Comparison of ENCODE assay signal across 8 mouse cellular contexts in genomic region chr9:45048511-45048910, GRCm38 (mm10). TPM values are rescaled to one million over a fixed set of nuclear protein-coding genes. Genes with fewer than 3 reads are reported as not detected.
DNase-seq lines count a peak whose midpoint lies in the region; ATAC-seq and TF ChIP-seq lines count a peak whose summit lies in the region.
"Had no signal": no experiment of that assay in that cellular context is flagged by ENCODE, and none has a peak within 500 bp of the region (broad histone marks: within the 10 kb centered on the region; RNA-seq: fewer than 3 reads in every experiment).

No protein-coding gene starts in this region.

- DNase-seq in layer of hippocampus, adult 2 months (ENCODE audit: low spot score in 2 of 2): peak; percentile 25 to 27
- DNase-seq in layer of hippocampus, adult 9-11 months: no peak
- peak; percentile 54 for DNase-seq in 416B (ENCODE audit: low read depth)
- DNase-seq in cerebellum, postnatal 14 days: peak; percentile 37 to 49
- no peak for DNase-seq in urinary bladder, adult 2 months (ENCODE audit: low spot score)
- DNase-seq: liver, embryonic 13.5 days had no signal

- ATAC-seq in CD4-positive, CD25-positive, alpha-beta regulatory T cell, adult 4 months: peak; percentile 75
- peak; percentile 70; the same call in 1 of the 2 replicates for ATAC-seq in monocyte, adult 5-6 weeks (replicated peaks; ENCODE audit: insufficient number of reproducible peaks, low FRiP score, low TSS enrichment, poor library complexity, severe bottlenecking)

- no peak overlapping the region for H3K27ac ChIP-seq in layer of hippocampus, adult 2 months
- H3K27ac ChIP-seq: liver, embryonic 13.5 days had no signal

- TF ChIP-seq CTCF in layer of hippocampus, adult 2 months (conservative IDR thresholded peaks at IDR 0.05): peak; percentile 93

- H3K4me3 ChIP-seq in layer of hippocampus, adult 2 months: no peak overlapping the region
- H3K4me3 ChIP-seq: liver, embryonic 13.5 days had no signal

RNA-seq across cellular contexts. Expression of gene Mpzl3, which starts 6.5 kb away (rescaled TPM):
- 1 to 10 TPM; 4.2 to 4.7 TPM for total RNA-seq in layer of hippocampus, adult 2 months (2021)
- 10 to 100 TPM in 1 of 2 experiments, 1 to 10 TPM in 1; 7.5 to 10.8 TPM for polyA plus RNA-seq in CD4-positive, CD25-positive, alpha-beta regulatory T cell, adult 4 months (2017; shearing (Covaris generic))
- 5.0 to 6.5 TPM (median 5.9 TPM) in 3 replicates for total RNA-seq in monocyte, adult 5-6 weeks (2017)
- 11.0 and 11.4 TPM in 2 replicates for polyA plus RNA-seq in urinary bladder, adult 2 months (2012; rRNA removed)

RNA-seq across cellular contexts. Expression of gene Mpzl2, which starts 8.9 kb away (rescaled TPM):
- total RNA-seq in layer of hippocampus, adult 2 months (2021): under 1 TPM; 0.54 to 0.90 TPM
- polyA plus RNA-seq in CD4-positive, CD25-positive, alpha-beta regulatory T cell, adult 4 months (2017; shearing (Covaris generic)): under 1 TPM; 0.16 to 0.24 TPM
- total RNA-seq in monocyte, adult 5-6 weeks (2017): not detected in 3 replicates
- 53.5 and 62.3 TPM in 2 replicates for polyA plus RNA-seq in urinary bladder, adult 2 months (2012; rRNA removed)

RNA-seq across cellular contexts. Expression of gene Jaml, which starts 30.5 kb away (rescaled TPM):
- total RNA-seq in layer of hippocampus, adult 2 months (2021): 1 to 10 TPM in 1 of 2 experiments, not detected in 1; 1.3 TPM
- 1 to 10 TPM; 3.8 to 5.3 TPM for polyA plus RNA-seq in CD4-positive, CD25-positive, alpha-beta regulatory T cell, adult 4 months (2017; shearing (Covaris generic))
- 3.2 to 7.0 TPM (median 5.8 TPM) in 3 replicates for total RNA-seq in monocyte, adult 5-6 weeks (2017)
- polyA plus RNA-seq in urinary bladder, adult 2 months (2012; rRNA removed): 1.4 and 1.5 TPM in 2 replicates

RNA-seq across cellular contexts. Expression of gene Cd3e, which starts 39.1 kb away (rescaled TPM):
- not detected for total RNA-seq in layer of hippocampus, adult 2 months (2021)
- polyA plus RNA-seq in CD4-positive, CD25-positive, alpha-beta regulatory T cell, adult 4 months (2017; shearing (Covaris generic)): 1,000 to 10,000 TPM; 1,413 to 1,834 TPM
- total RNA-seq in monocyte, adult 5-6 weeks (2017): 0.32 to 1.6 TPM (median 0.76 TPM) in 3 replicates
- 0.94 and 0.98 TPM in 2 replicates for polyA plus RNA-seq in urinary bladder, adult 2 months (2012; rRNA removed)
- polyA plus RNA-seq: liver, embryonic 13.5 days had no signal

Comparison
In these comparisons a context has a peak if more than half of its experiments do, and no peak if none do; other contexts are left out.
1. DNase-seq: peak in layer of hippocampus, adult 2 months (2 of 2), 416B (single experiment) and cerebellum, postnatal 14 days (2 of 2); none in layer of hippocampus, adult 9-11 months (single experiment) and urinary bladder, adult 2 months (single experiment).